Mouse (Mus musculus) neural tube, embryonic 10.5 days (tissue): ENCODE measurements around the gene Olfr424.

ENCODE experiments used
- DNase-seq: peaks from one replicate; pipeline ENCODE4 v3.0.0-alpha.2; 2017; ENCODE audit warnings: low spot score; ENCODE audit errors: extremely low spot score

Olfr424 gene

DNA sequence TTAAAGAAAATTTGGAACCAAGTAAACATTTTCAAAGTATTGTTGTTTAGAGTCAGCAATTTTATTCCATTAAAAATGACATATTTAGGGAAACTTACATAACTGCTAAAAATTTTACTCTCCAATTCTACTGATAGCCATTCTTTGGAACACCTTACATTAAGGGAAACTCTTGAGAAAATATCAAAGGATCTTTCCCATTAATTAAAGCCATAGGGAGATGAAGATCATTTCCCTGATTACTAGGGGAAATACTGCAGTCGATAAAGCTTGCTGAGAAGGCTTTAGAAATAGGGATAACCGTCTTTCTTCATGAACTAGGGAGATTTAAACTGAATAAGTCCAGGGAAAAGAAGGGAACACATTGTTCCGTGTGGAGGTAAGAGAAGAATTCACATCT, at the start of gene Olfr424:
Olfr424 (plus strand) TSS at position 301 of the 400 bp plus-strand sequence.
- no peak for DNase-seq

DNA sequence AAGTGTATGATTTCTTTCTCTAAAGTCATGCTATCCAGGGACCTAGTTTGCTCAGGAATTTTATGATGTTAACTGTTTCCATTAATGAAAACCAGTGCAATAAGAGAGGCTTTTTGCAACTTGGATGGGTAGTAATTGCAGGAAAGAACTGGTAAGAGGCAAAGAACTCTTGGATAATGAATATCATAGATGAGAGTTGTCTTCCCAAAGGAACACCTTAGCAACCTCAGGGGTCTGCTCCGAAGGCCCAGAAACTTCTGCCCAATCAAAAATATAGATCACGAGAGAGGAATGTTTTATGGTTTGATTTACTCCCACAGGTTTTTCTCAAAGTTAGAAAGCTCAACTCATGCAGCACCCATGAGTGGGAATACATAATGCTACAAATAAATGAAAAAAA, 47.3 kb upstream of the Olfr424 start, which contains the start of gene Olfr429:
Olfr429 (plus strand) TSS at position 301 of the 400 bp plus-strand sequence.
- no peak for DNase-seq

DNA sequence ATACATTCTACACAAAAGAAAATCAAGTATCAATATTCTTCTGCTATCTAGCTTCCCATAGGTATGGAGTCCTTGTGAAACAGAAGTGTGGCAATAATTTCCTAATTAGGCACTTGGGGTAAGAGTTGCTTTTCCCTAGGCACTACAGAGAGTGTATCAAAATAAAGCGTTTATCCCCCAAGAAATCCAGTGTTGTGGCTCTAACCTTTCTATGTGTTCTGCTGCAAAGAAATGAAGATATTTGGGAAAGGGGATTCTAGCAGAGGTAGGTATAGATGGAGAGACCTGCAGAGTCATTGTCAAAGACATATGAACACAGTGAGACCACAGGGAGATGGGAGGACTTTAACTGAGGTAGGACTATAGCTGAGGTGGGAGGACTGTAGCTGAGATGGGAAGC, 34.7 kb upstream of the Olfr424 start, which contains the start of gene Olfr427:
Olfr427 (plus strand) TSS at position 301 of the 400 bp plus-strand sequence.
- no peak for DNase-seq

DNA sequence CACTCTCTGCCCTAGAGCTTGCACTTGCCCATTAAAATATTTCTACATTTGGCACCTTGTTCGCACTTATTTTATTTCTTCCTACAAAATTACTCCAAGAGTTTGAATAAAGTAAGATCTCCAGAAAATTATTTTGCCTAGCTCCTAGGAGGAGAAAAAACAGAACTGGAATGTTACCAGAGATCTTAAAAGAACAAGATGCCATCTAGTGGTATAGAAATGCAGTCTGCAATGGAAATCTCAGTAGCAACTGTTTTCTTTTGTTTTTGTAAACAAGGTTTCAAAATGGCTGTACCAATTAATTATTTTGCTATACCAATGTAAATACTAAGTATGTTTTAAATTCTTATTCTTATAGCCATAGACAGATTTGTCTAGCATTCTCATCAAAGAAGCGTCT, 27.6 kb upstream of the Olfr424 start:
- no peak for DNase-seq

DNA sequence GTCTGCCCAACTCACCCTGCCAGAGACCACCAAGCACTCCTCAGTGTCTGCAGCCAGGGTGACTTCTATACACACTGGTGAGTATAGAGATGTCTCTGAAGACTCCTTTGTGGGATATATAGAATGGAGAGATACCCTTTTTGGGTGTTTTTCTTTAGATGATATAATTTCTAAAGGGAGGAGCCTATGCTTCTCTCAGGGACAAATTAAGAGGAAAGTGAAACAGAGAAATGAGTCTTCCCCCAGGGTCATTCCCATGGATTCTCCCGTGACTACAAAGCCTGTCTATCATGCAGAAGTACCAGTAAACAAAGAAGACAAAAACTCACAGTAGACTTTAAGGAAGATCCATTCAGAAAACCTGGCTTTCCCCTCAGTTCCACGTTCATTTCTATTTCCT, 10.3 kb upstream of the Olfr424 start, which contains the start of gene Olfr231:
Olfr231 (minus strand) TSS at position 101 of the 400 bp plus-strand sequence.
- DNase-seq, result no peak

DNA sequence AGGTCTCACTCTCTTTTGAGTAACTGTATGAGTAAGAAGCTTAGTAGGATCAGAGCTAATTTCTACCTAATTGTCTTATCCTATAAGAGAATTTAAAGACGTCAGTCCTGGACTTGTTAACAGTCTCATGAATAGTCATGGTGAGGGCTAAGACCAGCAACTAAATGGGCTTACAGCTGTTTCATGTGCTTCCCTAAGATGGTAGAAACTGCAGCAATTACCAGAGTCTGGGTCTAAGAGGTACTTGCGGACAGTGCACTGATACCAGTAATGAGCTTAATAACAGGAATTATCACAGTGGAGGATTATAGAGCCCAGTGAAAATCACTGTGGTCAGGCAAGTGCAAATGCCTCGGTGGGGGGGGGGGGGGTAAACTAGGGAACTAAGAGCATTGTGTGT, 682 bp downstream of the Olfr424 start:
- DNase-seq, result no peak

DNA sequence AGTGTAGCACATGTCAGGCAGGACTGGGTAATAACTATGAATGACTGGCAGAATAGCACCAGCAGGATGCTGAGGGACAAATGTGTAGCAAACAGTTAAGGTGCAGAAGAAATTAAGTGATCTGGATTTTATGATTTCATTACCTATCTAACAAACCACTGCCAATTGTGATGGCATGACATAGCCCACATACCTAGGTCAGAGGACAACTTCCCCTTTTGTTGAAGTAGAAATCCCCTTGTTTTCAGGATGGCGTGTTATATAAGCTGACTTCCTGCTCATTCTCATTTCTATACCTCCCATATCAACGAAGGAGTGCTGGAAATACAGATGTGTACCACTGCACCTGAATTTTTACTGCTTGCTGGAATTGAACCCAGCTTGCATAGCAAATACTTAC, 10.1 kb downstream of the Olfr424 start:
- DNase-seq, result no peak

DNA sequence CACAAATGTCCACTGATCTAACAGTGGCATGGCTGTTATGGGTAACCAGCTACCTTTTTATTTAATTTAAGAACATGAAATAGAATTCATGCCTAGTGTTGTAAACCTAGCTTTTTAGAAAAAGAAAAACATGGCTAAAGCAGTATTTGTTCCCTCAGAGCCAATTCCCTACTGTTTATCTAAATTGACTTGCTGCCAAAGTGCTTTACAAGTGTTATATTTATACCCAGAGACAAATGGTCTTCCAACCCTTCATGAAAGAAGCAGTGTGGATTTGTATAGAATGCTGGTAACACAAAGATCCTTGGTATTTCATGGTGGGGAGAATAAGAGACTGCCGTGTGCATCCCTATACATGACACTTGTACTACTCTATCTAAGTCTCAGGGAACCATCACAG, 15.4 kb downstream of the Olfr424 start:
- DNase-seq, result no peak

DNA sequence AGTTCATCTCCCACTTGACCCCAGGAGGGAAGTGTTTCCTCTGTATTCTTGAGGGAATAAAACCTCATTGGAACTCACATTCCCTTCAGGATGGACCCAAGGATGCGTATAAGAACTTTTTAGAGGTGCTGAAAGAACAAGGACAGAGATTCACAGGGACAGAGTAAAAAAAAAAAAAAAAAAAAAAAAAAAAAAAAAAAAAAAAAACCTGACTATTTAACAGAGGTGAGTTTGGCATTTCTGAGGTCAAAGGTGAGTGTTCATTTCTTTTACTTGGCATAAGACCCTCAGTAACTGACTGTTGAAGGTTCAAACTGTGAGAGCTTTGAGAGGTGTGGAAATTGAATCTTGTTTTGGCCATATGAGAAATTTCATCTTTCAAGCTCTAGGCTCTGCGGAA, 18.0 kb downstream of the Olfr424 start:
- no peak for DNase-seq

DNA sequence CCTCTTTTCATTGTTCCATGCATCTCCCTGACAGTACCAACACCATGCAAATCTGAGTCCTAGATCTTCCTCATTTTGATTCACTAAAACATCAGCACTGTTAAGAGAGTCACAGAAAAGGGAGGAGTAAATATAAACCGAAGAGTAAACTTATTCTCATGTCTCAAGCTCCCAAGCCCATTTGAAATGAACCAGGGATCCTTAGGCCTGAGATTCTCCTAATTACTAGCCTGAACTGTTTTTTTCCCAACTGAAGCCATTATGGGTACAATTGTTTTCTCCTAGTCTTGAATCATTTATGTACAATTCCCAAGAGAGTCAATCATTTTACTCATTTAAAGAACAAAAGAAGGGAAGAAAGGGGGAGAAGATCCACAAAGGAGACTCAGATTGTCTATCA, 24.0 kb downstream of the Olfr424 start, which contains the start of gene Olfr420:
Olfr420 (plus strand) TSS at position 301 of the 400 bp plus-strand sequence.
- no peak for DNase-seq

DNA sequence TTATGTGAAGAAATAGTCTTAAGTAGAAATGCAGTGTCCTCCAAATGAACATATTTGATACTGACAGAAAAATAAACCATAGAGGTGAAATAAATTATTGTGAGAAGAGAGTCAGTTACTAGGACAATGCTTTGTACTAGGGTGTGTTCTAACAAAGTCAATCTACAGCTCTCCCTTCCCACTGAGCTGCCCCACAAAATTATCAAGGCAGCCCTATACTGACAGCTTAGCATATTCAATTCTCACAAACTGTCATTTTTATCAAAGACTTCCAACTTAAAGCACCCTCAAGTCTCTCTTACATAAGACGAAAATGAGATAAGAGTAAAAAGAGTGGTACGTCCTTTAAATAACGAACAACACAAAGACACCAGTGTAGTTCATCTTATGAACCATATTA, 26.3 kb downstream of the Olfr424 start:
- DNase-seq, result no peak

DNA sequence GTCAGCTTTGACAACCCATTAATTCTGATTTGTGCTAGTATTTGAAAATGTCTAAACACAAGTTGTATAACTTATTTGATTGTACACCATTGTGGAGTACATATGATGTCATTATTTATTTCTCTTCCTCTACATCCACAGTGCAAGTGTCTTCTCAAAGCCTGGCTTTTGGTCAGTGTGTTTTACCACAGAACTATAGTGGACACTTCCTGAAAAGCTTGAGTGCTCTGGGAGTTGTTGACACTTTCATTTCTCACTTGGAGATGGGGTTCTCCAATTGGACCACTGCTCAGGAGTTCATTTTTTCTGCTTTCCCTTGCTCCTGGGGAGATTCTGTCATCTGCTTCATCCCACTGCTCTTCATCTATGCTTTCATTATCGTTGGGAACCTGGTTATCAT, 27.2 kb downstream of the Olfr424 start:
- no peak for DNase-seq

DNA sequence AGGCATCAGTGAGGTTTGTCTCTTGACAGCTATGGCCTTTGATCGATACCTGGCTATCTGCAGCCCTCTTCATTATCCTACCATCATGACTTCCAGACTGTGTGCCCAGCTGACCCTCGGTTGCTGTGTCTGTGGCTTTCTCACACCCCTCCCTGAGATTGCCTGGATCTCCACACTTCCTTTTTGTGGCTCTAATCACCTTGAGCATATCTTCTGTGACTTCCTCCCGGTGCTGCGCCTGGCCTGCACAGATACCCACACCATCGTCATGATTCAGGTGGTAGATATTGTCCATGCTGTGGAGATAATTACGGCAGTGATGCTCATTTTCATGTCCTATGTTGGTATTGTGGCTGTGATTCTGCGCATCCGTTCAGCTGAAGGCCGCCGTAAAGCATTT, 27.8 kb downstream of the Olfr424 start:
- no peak for DNase-seq

DNA sequence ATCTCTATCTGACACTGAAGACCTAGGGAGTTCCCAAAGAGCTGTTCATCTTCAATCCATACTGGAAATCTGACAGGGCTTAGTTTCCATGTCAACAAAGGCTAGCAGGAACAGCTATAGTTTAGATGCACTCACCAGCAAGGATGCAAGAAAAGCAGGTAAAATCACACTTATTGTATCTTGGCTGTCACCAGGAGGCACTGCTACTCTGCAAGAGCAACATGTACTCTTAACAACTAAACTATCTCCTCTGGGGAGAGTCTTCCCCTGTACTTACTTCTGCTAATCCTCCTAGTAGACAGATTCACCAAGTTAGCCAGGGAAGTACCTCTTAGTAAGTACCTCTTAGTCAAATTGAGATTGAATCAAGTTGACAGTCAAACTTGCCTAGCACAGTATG, 37.7 kb downstream of the Olfr424 start:
- DNase-seq, result no peak

DNA sequence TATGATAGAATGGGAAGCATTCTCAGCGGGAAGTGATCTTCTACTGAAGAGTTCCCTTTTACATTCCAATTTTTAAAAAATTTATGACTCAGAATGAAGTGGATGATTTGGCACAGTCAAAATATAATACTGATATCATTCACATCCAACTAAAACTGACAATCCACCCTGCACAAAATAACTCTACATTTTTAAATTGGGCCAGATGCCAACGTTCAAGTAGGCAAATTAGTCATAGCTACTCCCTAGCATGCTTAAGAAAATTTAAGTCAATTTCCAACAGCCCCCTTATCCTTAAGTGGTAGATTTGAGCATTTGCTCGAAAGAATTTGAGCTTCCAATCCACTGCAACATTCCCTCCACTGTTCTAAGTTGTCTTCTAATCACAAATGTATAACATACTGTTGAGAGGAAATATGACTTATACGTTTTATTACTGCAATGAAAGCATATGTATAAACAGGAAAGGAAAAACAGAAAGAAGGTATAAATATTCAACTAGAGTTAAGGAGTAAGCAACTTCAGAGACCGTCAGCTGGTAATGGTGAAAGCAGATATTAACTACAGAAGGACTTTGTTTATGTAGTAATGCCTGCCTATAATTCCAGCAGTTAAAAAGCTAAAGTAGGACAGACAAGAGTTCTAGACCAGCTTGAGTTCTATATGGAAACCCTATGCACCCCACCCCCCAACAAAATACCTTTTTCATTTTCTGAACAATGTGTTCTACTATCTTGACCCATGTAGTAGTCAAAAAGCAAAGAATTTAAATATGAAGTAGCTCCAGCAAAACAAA, 39.6 kb downstream of the Olfr424 start:
- no peak for DNase-seq

DNA sequence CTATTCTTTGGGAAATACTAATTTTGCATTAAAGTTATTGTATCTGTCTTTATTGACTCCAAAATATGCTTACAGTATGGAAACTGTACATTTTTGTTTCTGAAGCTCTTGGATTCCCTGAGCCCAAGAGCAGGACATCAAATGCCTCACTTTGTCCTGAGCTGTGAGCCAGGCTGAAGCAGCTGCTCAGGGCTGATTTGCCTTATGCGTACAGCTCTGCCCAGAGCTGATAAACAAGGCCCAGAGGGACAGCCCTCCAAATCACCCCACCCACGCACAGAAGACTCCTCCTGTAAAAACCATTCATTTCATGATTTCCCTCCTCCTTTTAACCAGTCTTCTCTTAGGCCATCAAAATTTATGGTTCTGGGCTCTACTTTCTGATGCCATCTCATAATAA, 40.2 kb downstream of the Olfr424 start:
- DNase-seq, result no peak

DNA sequence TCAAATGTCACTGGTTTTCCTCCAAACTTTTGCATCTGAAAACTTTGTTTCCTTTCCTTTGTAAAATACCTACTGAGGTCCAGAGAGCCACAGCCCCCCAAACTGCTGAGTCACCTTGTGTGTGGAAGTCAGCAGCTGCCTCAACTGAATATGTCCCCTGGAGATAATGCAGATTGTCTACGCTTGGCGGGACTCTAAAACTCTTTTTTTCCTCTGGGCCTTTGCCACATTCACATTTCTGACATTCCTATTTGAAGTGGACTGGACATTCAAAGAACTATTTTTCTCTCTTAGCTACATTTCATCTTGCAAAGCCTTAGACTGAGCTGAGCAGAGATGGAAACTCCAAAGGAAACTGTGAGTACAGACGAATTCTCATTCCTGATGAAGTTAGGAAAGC, 41.3 kb downstream of the Olfr424 start, which contains the start of gene Spta1:
Spta1 (plus strand) TSS at position 172 of the 400 bp plus-strand sequence.
- DNase-seq, result no peak
